Mouse (Mus musculus): ENCODE results near the gene Foxp1. TPM values are rescaled to one million over a fixed set of nuclear protein-coding genes. Genes with fewer than 3 reads are reported as not detected.
A peak's percentile ranks its signal among the peaks of the same experiment; 100 is the strongest.

Gene Foxp1
- total RNA-seq, 2 experiments from 2014 or later = 35.0 to 46.2 TPM

DNA sequence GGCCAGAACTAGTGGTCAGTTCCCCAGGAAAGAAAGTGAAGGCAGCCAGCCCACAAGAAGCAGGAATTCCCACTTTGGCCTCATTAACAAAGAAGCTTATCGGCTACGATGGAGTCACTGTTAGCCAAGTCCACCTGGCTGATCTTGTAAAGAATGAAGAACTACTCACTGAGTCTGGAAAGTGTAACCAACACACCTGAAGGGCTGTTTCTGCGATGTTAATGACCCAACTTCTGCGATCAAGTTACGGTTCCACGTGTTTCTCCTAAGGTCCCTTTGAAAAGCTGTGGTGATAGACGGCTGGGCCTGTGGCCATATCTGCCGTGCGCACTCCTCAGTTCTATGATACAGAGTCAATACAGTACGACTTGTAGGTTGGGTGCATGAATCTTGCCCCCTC, 33.1 kb downstream of the Foxp1 start:
- ATAC-seq (replicated peaks; ENCODE audit: low FRiP score, low TSS enrichment, poor library complexity, severe bottlenecking) = no peak

DNA sequence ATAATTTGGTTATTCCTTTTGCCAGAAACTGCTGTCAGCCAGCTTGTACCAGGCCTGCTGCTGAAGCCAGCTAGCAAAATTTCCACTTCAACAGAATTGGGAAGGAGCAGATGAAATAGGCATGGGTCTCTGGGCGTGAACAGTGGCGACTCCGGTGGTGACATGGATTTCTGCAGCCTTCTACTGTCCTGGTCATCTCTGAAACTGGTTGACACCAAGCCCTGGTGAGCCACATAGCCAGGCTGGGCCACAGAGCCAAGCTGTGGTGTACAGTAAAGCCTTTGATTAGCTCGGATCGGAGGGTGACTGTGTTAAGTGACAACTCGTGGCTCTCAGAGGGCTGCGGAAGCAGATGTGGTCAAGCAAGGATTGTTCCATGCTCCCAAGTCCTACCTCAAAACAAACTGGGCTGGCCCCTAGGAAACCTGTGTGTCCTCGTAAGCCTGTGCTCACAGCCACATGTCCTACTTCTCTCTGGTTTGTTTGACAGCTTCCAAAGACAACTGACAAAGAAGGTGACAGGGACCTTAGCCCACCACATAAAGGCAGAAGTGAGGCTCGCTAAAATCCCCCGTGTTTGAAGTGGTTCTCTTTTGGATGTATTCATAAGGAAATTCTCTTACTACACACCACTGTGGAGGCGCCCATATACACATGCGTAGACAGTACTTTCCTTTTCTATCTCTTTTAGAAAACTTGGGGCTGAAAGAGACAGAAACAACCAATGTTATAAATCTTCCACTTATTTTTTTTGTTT, 36.5 kb downstream of the Foxp1 start:
- peak; percentile 45; the same call in 1 of the 2 replicates for ATAC-seq (replicated peaks; ENCODE audit: low FRiP score, low TSS enrichment, poor library complexity, severe bottlenecking)

DNA sequence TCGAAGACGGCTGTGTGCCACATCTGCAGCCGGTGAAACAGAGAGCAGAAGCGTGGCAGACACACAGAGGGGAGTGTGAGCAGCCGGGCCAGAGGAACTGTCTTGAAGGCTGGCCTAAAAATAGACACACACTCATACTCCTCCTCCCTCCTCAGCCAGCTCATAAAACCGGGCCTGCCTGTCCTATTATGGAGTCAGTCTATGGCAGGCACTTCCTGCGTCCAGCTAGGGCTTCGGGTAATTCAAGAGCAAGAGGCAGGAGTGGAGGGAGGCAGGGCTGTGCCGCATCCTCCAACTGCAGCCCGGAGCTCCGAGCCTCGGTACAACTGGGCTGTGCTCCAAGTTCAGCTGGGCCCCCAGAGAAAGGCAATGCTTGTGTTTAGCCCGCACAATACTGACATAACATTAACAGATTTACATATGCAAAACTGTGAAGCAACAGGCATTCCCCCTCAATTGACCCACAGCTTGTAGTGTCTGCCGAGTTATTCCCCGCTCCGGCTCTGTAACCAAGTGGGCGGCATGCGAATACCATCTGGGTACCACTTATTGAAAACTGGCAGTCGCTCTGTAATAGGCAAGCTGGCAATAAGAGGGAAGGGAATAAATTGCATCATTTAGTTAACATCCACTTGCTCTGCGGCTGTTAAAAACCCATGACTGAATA, 37.2 kb downstream of the Foxp1 start:
- ATAC-seq (replicated peaks; ENCODE audit: low FRiP score, low TSS enrichment, poor library complexity, severe bottlenecking) = peak; percentile 66

DNA sequence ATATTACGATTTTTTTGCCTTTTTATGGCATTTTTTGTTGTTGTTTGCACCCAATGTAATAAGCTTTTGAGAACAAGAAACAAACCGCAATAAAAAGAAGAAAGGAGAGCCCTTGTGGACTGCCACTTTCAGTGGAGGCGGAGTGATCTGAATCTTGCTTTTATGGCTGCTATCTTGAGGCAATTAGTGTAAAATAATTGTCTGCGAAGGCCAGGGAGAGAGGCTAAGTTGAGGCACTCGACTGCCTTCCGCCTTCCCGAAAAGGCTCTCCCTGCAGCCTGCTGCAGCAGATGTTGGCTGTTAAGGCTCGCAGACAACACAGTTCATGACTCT, 37.7 kb downstream of the Foxp1 start:
- ATAC-seq (replicated peaks; ENCODE audit: low FRiP score, low TSS enrichment, poor library complexity, severe bottlenecking) = no peak

DNA sequence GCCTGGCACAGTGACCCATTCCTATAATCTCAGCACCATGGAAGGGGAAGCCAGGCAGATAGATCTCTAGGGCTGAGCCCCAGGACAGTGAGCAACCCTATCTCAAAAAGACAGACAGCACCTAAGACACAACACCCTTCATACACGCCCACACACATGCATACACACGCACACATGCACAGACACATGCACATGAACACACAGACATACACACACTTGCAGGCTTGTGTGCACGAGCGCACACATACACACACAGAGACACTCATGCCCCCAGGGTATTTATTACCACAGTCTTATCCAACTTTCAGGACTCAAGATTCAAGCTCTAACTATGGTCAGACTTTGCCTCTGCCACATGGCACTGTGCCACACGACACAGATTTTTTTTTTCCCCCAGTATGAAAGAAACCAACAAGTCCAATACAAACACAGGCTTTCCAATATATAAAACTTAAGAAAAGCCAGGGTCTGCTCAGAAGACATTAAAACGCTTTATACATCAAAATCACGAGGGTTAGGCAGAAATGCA, 38.3 kb downstream of the Foxp1 start:
- no peak for ATAC-seq (replicated peaks; ENCODE audit: low FRiP score, low TSS enrichment, poor library complexity, severe bottlenecking)

DNA sequence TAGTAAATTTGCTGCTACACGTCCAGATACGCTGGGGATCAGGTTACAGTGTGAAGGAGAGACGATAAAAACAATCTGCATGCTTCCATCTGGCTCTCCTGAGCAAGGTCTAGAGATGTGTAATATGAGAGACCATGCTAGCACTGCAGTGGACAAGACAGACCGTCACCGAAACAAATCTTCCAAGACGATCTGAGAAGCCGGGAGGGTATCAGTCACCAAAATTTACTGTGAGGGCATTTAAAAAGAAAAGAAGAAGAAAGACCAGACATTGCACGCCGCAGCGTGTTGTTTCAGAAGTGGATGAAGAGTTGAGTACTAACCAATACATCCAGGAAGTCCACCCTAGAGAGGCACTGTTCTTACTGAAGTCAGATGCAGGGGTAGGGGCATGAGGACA, 39.0 kb downstream of the Foxp1 start:
- no peak for ATAC-seq (replicated peaks; ENCODE audit: low FRiP score, low TSS enrichment, poor library complexity, severe bottlenecking)

DNA sequence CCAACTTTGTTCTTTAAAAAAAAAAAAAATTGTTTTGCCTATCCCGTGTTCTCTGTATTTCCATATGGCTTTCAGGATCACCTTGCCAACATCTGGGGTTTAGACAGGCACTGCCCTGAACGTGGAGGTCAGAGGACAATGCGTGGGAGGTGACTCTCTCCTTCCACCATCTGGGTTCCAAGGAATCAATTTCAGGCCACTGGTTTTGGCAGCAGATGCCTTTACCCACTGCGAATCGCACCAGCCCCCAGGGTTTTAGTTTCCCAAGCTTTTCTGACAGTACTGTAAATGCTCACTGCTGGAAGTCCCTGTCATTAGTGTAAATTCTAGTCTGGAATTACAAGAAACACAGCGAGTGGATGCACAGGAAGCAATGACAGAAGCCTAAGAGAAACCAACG, 41.0 kb downstream of the Foxp1 start:
- no peak for ATAC-seq (replicated peaks; ENCODE audit: low FRiP score, low TSS enrichment, poor library complexity, severe bottlenecking)

DNA sequence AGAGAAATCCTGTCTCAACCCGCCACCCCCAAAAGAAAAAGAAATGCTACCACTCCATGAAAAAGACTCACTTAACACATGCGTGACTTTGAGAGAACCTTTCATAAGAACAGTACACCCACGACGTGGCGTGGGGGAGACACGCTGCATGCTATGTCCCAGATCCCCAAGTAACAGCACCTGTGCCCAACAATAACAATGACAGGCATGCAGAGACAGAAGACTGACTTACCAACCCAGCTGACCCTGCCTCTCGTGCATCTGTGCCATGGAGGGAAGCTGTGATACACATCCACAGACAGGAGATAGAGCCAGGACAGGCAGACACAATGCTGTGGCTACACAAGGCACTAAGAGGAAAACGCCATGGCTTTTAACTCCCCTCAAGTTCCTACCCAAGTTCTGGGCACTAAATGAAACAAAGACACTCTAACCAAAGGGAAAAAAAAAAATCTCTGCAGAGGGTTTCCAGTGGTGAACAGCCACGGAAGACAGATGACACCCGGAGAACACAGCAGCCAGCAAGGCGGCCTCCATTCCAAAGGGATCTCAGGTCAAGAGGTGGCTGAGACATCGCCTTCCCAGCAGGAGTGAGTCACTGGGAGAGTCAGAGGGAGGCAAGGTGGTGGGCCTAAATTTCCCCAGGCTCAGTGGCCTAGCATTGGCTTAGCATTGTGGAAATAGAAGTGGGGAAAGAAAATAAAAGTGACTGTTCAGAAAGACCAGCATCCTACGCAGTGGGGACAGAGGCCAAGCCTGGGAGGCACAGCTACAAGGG, 43.5 kb downstream of the Foxp1 start:
- ATAC-seq (replicated peaks; ENCODE audit: low FRiP score, low TSS enrichment, poor library complexity, severe bottlenecking) = no peak

DNA sequence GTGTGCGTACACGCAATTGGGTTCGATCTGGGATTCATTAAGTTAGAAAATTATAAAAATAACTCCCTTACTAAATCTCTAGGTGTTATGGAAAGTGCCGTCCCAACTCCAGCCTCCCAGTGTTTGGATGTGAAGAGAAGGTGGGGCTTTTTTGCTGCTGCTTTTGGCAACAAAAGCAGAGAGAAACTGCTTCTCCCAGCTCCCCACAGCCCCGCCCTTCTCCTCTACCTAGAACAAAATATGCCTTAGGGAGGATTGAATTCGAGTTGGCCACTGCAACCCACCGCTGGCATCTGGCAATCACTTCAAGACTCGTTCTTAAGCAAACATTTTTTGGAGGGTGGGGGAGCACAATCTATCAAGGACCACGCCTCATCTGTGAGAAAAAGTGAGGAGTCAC, 47.5 kb downstream of the Foxp1 start:
- ATAC-seq (replicated peaks; ENCODE audit: low FRiP score, low TSS enrichment, poor library complexity, severe bottlenecking) = no peak

DNA sequence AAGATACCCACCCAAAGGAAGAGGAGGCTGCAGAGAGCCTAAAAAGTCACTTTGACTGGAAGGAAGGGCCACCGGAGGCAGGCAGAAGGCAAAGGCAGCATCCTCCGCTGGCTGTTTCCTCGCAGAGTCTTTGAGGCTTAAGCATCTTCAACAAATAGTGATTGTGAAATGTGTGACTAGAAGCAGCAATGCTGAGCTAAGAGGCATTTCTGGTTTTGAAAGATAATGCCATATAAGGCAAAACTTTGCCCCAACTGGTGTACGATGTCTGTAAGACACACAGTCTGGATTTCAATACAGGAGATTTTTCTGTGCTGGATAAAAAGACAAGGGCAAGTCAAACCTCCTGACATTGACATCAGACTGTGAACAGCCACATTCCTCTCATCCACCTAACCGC, 51.6 kb downstream of the Foxp1 start:
- no peak for ATAC-seq (replicated peaks; ENCODE audit: low FRiP score, low TSS enrichment, poor library complexity, severe bottlenecking)

DNA sequence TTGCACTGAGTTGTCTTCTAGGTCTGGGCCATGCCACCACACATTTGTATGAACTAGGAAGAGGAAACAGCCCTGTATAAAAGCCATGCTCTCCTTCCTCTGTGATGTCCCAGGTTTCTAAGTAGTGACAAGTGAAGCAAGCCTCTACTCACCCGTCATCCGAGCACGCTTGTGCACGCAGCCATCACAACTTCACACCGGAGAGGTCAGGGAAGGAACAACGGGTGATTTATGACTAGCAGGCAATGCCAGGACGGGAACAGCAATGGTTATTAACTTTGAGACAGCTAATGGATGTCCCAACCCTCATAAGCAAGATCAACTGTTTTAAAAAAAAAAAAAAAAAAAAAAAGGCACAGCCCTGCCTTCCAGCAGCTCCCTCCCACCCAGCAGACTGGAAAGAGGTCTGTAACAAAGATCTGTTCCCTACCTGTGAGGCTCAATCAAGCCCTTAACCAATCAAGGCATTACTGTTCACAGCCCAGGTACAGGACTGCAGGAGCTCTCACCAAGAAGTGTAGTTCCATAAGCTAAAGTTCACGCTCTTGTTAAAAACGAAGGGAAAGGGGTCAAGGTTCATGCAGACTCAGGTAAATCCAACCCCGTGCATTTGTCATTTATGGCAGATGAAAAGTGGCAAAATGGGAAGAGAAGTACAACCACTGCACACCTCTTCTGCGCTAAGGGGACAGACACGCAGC, 53.2 kb downstream of the Foxp1 start:
- ATAC-seq (replicated peaks; ENCODE audit: low FRiP score, low TSS enrichment, poor library complexity, severe bottlenecking) = no peak

DNA sequence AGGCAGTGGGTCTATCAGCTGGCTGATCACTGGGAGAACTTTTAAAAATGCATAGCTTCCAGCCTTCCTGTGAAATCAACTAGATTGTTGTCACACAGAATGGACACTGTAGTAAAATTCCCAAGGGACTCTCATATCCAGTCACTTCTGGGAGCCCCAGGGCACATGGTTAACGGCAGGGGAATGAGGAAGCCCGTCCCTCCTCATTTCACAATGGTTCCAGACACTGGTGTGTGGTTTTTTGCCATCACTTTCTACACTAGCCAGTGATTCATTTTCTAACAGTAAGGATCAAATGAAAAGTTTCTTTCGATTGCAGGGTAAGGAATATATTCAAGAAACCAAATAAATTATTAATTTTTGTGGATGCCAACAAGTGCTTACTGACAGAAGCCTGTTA, 54.7 kb downstream of the Foxp1 start:
- no peak for ATAC-seq (replicated peaks; ENCODE audit: low FRiP score, low TSS enrichment, poor library complexity, severe bottlenecking)

DNA sequence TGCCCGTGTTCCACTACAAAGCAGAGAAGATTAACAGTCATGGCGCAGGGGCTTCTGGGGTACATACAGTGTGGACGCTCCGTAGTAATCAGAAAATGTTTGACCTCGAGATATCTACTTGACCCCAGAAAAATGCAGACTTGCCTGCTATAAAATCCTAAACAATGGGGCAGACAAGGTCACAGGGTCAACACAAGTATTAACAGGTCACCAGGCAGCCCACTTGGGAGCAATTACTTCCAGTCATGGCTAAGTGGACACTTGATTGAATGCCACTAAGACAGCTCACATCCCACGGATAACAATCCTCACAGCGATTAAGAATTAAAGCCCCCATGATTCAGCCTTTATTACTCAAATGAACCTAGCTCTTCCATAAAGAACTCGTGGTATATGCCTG, 55.4 kb downstream of the Foxp1 start:
- ATAC-seq (replicated peaks; ENCODE audit: low FRiP score, low TSS enrichment, poor library complexity, severe bottlenecking) = no peak

DNA sequence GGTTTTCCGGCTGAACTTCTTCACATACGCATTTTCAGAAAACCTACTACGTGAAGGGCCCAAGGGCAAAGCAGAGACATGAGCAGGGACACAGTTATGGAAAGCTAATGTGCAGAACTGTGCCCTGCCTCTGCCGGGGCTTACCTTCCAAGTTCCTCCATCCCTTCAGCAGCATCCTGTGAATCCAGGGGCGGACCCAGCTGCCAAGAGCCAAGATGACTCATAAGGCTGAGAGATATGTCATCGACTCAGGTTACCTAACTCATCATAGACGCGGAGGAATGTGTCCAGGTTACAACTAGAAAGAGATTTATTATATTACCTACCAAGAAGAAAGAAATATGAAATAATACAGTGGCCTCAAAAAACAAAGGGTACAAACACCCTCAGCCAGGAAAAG, 56.2 kb downstream of the Foxp1 start:
- ATAC-seq (replicated peaks; ENCODE audit: low FRiP score, low TSS enrichment, poor library complexity, severe bottlenecking) = no peak

DNA sequence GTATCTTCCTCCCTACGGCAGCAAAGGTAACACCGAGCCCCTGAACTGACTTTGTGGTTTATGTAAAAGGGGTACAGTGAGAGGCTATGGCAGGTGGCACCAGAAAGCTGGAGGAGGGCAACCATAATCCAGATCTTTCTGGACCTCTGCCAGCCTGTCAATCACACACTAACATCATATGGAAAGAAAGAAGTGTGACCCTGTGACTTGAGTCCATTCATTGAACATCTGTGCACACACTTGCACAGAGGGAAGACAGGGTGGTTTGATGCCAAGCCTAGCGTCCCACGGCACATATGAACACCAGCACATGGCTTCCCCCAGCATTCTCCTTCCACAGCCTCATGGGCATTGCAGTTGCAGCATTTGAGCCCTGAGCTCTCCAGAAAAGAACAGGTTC, 58.1 kb downstream of the Foxp1 start:
- ATAC-seq (replicated peaks; ENCODE audit: low FRiP score, low TSS enrichment, poor library complexity, severe bottlenecking) = no peak

DNA sequence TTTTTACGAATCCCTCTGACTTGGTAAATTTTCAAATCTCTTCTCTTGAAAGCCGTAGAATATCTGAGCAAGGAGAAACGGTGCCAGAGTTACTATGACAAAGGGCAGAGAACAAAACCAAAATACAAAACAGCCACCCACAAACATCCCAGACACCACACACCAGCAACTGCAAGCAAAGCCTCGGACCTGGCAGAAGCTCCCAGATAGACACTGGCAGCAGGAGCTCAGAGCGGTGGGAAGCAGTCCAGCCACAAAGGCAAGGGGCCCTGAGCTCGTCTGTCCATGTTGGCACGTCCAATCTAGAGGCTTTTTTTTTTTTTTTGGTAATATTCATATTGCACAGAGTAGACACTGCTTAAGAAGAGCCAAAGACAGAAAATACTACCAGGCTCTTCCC, 58.6 kb downstream of the Foxp1 start:
- no peak for ATAC-seq (replicated peaks; ENCODE audit: low FRiP score, low TSS enrichment, poor library complexity, severe bottlenecking)

DNA sequence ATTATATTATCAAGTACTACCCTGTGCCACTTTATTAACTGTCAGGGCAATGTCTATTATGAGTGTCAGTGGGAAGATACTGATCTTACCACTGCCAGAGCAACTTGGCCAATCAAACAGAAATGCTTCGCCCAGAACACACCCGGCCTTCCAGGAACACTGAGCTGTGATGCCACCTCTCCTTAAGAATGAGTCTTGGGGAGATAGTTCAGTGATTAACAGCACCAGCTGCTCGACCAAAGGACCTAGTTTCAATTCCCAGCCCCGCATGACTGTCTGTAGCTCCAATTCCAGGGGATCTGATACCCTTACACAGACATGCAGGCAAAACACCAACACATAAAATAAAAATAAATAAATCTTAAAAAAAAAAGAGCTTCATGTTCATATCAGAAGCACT, 63.7 kb downstream of the Foxp1 start:
- 0 out of 2 replicates have a peak, but pooled peaks have one; percentile 50 for ATAC-seq (replicated peaks; ENCODE audit: low FRiP score, low TSS enrichment, poor library complexity, severe bottlenecking)

DNA sequence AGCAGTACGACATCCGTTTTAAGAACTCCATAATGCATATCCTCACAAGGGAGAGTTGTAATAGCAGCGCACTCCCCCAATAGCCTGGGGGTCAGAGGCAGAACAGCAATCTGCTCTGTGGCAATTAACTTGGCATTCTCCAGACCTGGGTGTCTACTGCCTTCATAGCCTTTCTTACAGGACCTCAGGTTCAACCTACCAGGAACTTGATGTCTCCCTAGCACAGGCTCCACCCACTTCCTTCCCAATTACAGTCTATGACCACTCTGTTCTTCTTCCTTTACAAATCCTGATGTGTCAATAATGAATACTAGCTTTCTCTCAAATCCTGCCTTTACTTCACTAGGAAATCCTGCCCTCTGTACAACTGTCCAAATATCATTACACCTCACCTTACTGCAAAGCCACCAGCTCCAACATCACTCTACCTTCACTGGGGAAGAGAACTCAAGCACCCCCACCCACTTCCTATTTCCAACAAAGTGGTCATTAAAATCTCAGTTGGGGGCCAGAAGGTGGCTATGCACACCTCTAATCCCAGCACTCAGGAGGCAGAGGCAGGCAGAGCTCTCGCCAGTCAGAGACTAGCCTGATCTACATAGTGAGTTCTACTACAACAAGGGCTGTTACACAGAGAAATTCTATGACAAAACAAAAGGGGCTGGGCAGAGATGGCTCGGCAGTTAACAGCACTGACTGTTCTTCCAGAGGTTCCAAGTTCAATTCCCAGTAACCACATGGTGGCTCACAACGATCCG, 68.6 kb downstream of the Foxp1 start:
- ATAC-seq (replicated peaks; ENCODE audit: low FRiP score, low TSS enrichment, poor library complexity, severe bottlenecking) = no peak

DNA sequence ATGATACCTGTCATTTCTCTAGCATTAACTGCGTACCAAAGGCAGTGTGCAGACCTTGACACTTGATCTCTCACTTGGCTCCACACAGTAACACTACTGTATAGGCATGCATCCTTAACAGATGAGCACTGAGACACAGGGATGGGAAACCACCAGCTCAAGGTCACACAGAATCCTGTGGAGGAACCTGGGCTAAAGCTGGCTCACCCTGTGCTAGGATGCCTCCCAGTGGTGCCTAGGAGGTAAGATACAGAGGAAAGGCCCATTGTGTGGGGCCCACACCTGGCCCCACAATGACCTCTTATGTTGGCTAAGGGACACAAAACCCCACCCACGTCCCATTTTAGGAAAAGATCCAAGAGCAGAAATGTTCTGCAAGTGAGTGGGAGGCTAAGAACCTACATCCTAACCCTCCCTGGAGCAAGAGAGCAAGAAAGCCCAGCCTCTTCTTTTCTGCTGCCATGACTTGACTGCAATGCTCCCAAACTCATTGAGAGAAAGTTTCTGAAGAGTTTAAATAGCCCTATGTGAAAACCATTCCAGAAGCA, 69.8 kb downstream of the Foxp1 start:
- ATAC-seq (replicated peaks; ENCODE audit: low FRiP score, low TSS enrichment, poor library complexity, severe bottlenecking) = peak; percentile 38; the same call in 1 of the 2 replicates
